18 mouse cellular contexts compared by ENCODE assay signal in genomic region chr10:117471818-117472567, GRCm38 (mm10).
DNase-seq lines count a peak whose midpoint lies in the region; ATAC-seq and TF ChIP-seq lines count a peak whose summit lies in the region.
"Had no signal": no experiment of that assay in that cellular context is flagged by ENCODE, and none has a peak within 500 bp of the region (broad histone marks: within the 10 kb centered on the region; RNA-seq: fewer than 3 reads in every experiment).

No protein-coding gene starts in this region.

- WGBS in kidney, embryonic 15.5 days, result 24% methylated on average over 11 of the region's 11 CpGs
- 40% methylated on average over 11 of the region's 11 CpGs for WGBS in limb, embryonic 10.5 days

- H3K27ac ChIP-seq in gastrocnemius, adult 2 months, result peak overlapping the region; percentile 43; the same call in 1 of the 2 replicates
- H3K27ac ChIP-seq in kidney, embryonic 15.5 days, result peak overlapping the region; percentile 81
- no peak overlapping the region for H3K27ac ChIP-seq in ES-E14 (ENCODE audit: insufficient read depth, low read depth, low read length, poor library complexity, severe bottlenecking)
- peak overlapping the region; percentile 73 for H3K27ac ChIP-seq in limb, embryonic 10.5 days
- H3K27ac ChIP-seq: limb, embryonic 15.5 days; midbrain, embryonic 15.5 days had no signal

- no peaks in the 10 kb centered on the region for H3K36me3 ChIP-seq in kidney, embryonic 15.5 days
- H3K36me3 ChIP-seq in ES-E14 (ENCODE audit: control insufficient read depth, insufficient read depth, low read length, poor library complexity, severe bottlenecking), result no peaks in the 10 kb centered on the region
- no peaks in the 10 kb centered on the region for H3K36me3 ChIP-seq in limb, embryonic 10.5 days
- H3K36me3 ChIP-seq: limb, embryonic 15.5 days; midbrain, embryonic 15.5 days had no signal

- intact Hi-C loops in gastrocnemius, adult 2 months (cut with DNase I), result no loop called here
- intact Hi-C loops in gastrocnemius, postnatal 36 days (cut with DNase I), result no loop called here

- H3K4me1 ChIP-seq in kidney, embryonic 15.5 days, result peaks cover 36% of the 10 kb centered on the region
- H3K4me1 ChIP-seq in ES-E14 (ENCODE audit: control insufficient read depth in 2 of 2, insufficient read depth in 2 of 2, low read length in 2 of 2, poor library complexity in 1 of 2), result peaks cover 0 to 4% of the 10 kb centered on the region in 2 experiments; a peak in 1 of 4 replicates
- peaks cover 19% of the 10 kb centered on the region for H3K4me1 ChIP-seq in limb, embryonic 10.5 days
- H3K4me1 ChIP-seq: midbrain, embryonic 15.5 days had no signal

- ATAC-seq in kidney, embryonic 15.5 days (replicated peaks; ENCODE audit: low FRiP score), result 0 out of 2 replicates have a peak, but pooled peaks have one; percentile 27
- ATAC-seq: forebrain, embryonic 14.5 days; hindbrain, embryonic 16.5 days; midbrain, embryonic 15.5 days had no signal

- H3K9ac ChIP-seq in kidney, embryonic 15.5 days, result no peak overlapping the region
- H3K9ac ChIP-seq in ES-E14 (ENCODE audit: insufficient read depth, low read depth, low read length, poor library complexity, severe bottlenecking), result no peak overlapping the region
- H3K9ac ChIP-seq: limb, embryonic 15.5 days; midbrain, embryonic 15.5 days had no signal

- H3K4me2 ChIP-seq in kidney, embryonic 15.5 days, result no peak overlapping the region
- H3K4me2 ChIP-seq: limb, embryonic 15.5 days; midbrain, embryonic 15.5 days had no signal

- no peak overlapping the region for H3K4me3 ChIP-seq in gastrocnemius, adult 2 months
- H3K4me3 ChIP-seq in kidney, embryonic 15.5 days (replicated peaks), result no peak overlapping the region
- no peak overlapping the region for H3K4me3 ChIP-seq in ES-E14 (ENCODE audit: insufficient read depth in 1 of 2, low read depth in 1 of 2, low read length in 2 of 2, poor library complexity in 1 of 2, severe bottlenecking in 1 of 2)
- no peak overlapping the region for H3K4me3 ChIP-seq in limb, embryonic 10.5 days
- H3K4me3 ChIP-seq: limb, embryonic 15.5 days; midbrain, embryonic 15.5 days had no signal

- in situ Hi-C loops in ES-E14 (cut with MboI; ENCODE audit: low sequenced_read_pairs in 2 of 2, unreplicated experiment in 2 of 2), result no loop called here

- no peaks in the 10 kb centered on the region for H3K27me3 ChIP-seq in kidney, embryonic 15.5 days
- H3K27me3 ChIP-seq in limb, embryonic 10.5 days (ENCODE audit: low read depth, poor library complexity, severe bottlenecking), result no peaks in the 10 kb centered on the region
- H3K27me3 ChIP-seq: limb, embryonic 15.5 days; midbrain, embryonic 15.5 days had no signal

- TF ChIP-seq CTCF in gastrocnemius, adult 2 months (IDR thresholded peaks at IDR 0.05), result no peak

- no peak for DNase-seq in gastrocnemius, adult 2 months
- no peak for DNase-seq in gastrocnemius, postnatal 36 days
- DNase-seq in kidney, adult 11 months, result no peak
- DNase-seq in ES-E14 (ENCODE audit: low read depth, low spot score), result no peak
- no peak for DNase-seq in limb, embryonic 10.5 days (ENCODE audit: low spot score)
- no peak for DNase-seq in cerebellum, postnatal 10 days
- no peak for DNase-seq in urinary bladder, postnatal 10 days (ENCODE audit: low spot score)
- DNase-seq: adrenal gland, postnatal 14 days; cerebellum, adult 18-20 months; heart, postnatal 14 days; retina, postnatal 1 day; right cerebral cortex, postnatal 4 days; thymus, adult 2 months had no signal

- no peaks in the 10 kb centered on the region for H3K9me3 ChIP-seq in kidney, embryonic 15.5 days (replicated peaks)
- H3K9me3 ChIP-seq in ES-E14 (ENCODE audit: control insufficient read depth, insufficient read depth, low read depth, low read length), result no peaks in the 10 kb centered on the region
- no peaks in the 10 kb centered on the region for H3K9me3 ChIP-seq in limb, embryonic 10.5 days (replicated peaks)
- H3K9me3 ChIP-seq: midbrain, embryonic 15.5 days had no signal

TF ChIP-seq in ES-E14, 5 proteins besides CTCF, POLR2A, EP300 and RAD21:
- TF ChIP-seq HCFC1 (IDR thresholded peaks at IDR 0.05; ENCODE audit: borderline replicate concordance, insufficient read depth, low read length) (no peak), CHD2 (IDR thresholded peaks at IDR 0.05; ENCODE audit: low read depth, low read length) (no peak), ZNF384 (IDR thresholded peaks at IDR 0.05; ENCODE audit: low read depth, low read length) (peak; percentile 72)
